Mouse (Mus musculus) liver, postnatal 0 days (tissue): Measurements from ENCODE around the gene Blmh.

ENCODE experiments used
- CTCF ChIP-seq: sonication (generic); IDR thresholded peaks from 2 replicates; pipeline ENCODE4 v1.5.1; 2016; ENCODE audit warnings: antibody characterized with exemption, low read depth
- EP300 ChIP-seq: IDR thresholded peaks from 2 replicates; pipeline ENCODE4 v1.6.1; 2016; ENCODE audit warnings: antibody characterized with exemption, low read depth, mild to moderate bottlenecking

GRCm38 (mm10) chr11:76914366-76914765, 10.2 kb upstream of the Blmh start:
- TF ChIP-seq CTCF (no peak), EP300 (no peak)
